Mouse (Mus musculus) liver, embryonic 14.5 days (tissue): Measurements from ENCODE around the gene Mtmr10. TPM values are rescaled to one million over a fixed set of nuclear protein-coding genes. Genes with fewer than 3 reads are reported as not detected.

ENCODE experiments used
- ATAC-seq: fragments of 200-750 bp; cut with Nextera tagmentation; 2 replicates; pipeline ENCODE4 v1.8.0; 2017; ENCODE audit warnings: moderate number of reproducible peaks, mild to moderate bottlenecking, moderate library complexity; ENCODE audit not compliant: insufficient read depth
- DNase-seq, 3 experiments: peaks; one replicate each; pipeline ENCODE4 v3.0.0-alpha.2; 2012 to 2013; ENCODE audit warnings: low read depth in 3 of 3, low spot score in 3 of 3
- H3K27ac ChIP-seq: fragments of 300-500 bp; sonication (generic); 2 replicates; pipeline ENCODE4 v1.5.1; 2014; ENCODE audit warnings: moderate library complexity, mild to moderate bottlenecking, control low read depth, inconsistent platforms
- H3K27me3 ChIP-seq: fragments of 300-500 bp; sonication (generic); 2 replicates; pipeline ENCODE4 v1.6.1; 2014; ENCODE audit warnings: mild to moderate bottlenecking, low read length, moderate library complexity; ENCODE audit not compliant: control insufficient read depth, insufficient read depth
- H3K36me3 ChIP-seq: fragments of 300-500 bp; sonication (generic); replicated peaks from 2 replicates; pipeline ENCODE4 v1.6.1; 2014; ENCODE audit warnings: low read depth; ENCODE audit not compliant: control insufficient read depth, insufficient read depth
- H3K4me1 ChIP-seq, 2 experiments: fragments of 200-500 bp in 1 of 2; fragments of 300-500 bp in 1 of 2; sonication (generic) in 1 of 2; replicated peaks; 2 replicates each; pipeline ENCODE4 v1.6.1; 2012 to 2014; ENCODE audit warnings: antibody characterized with exemption in 1 of 2, inconsistent platforms in 1 of 2, low read length in 1 of 2; ENCODE audit not compliant: control insufficient read depth in 2 of 2, insufficient read depth in 2 of 2
- H3K4me2 ChIP-seq: fragments of 300-500 bp; sonication (generic); 2 replicates; pipeline ENCODE4 v1.6.1; 2014; ENCODE audit warnings: low read depth, mild to moderate bottlenecking, control low read depth, moderate library complexity
- H3K4me3 ChIP-seq, 2 experiments: fragments of 200-500 bp in 1 of 2; fragments of 300-500 bp in 1 of 2; sonication (generic) in 1 of 2; 2 replicates each; pipeline ENCODE4 v1.5.1; 2012 to 2014; ENCODE audit warnings: low read depth in 2 of 2, low read length in 2 of 2, mild to moderate bottlenecking in 2 of 2, control low read depth in 1 of 2, inconsistent platforms in 1 of 2, moderate library complexity in 1 of 2; ENCODE audit not compliant: insufficient read depth in 1 of 2
- H3K9ac ChIP-seq: fragments of 300-500 bp; sonication (generic); replicated peaks from 2 replicates; pipeline ENCODE4 v1.6.1; 2014; ENCODE audit warnings: mild to moderate bottlenecking, control low read depth, moderate library complexity
- H3K9me3 ChIP-seq: fragments of 300-500 bp; sonication (generic); 2 replicates; pipeline ENCODE4 v1.6.1; 2016; ENCODE audit warnings: low read length, mixed read lengths; ENCODE audit not compliant: control insufficient read depth
- CTCF ChIP-seq: IDR thresholded peaks from 2 replicates; pipeline ENCODE4 v1.5.1; 2016; ENCODE audit warnings: antibody characterized with exemption, low read depth, control low read depth
- EP300 ChIP-seq: IDR thresholded peaks from 2 replicates; pipeline ENCODE4 v1.6.1; 2016; ENCODE audit warnings: antibody characterized with exemption, low read depth
- WGBS: fragments of 180-500 bp; shearing (Covaris S2); extraction: QIAGEN DNeasy Blood & Tissue Kit; methylation state at CpG from one replicate; pipeline ENCODE4 v1.1.7; 2014; ENCODE audit not compliant: insufficient replicate concordance; 5-methylcytosine and 5-hydroxymethylcytosine counted together
- polyA plus RNA-seq, 2 experiments: library from polyadenylated mRNA; depleted of rRNA in 1 of 2; stranded (reverse) in 1 of 2; unstranded in 1 of 2; fragments of >200 nt; fragmentation: Nextera tagmentation in 1 of 2; extraction: Ambion mirVana in 1 of 2; gene quantifications; 2 replicates each; pipeline versions ENCODE4 v1.2.1 to v1.2.3; 2012 to 2014

The Mtmr10 gene
- polyA plus RNA-seq, 2 experiments = 1.4 to 2.4 TPM

- no peak for ATAC-seq
- WGBS = 76% methylated on average over 1 of the region's 1 CpGs
- H3K4me3 ChIP-seq = no peak overlapping the region
- no peaks in the 10 kb centered on the region for H3K9me3 ChIP-seq
- H3K36me3 ChIP-seq = no peaks in the 10 kb centered on the region
- H3K27me3 ChIP-seq = no peaks in the 10 kb centered on the region
- no peak overlapping the region for H3K9ac ChIP-seq
- TF ChIP-seq EP300 = no peak
- TF ChIP-seq CTCF = no peak
- no peaks in the 10 kb centered on the region for H3K4me1 ChIP-seq
- H3K4me2 ChIP-seq = no peak overlapping the region
- no peak for DNase-seq
- H3K27ac ChIP-seq = no peak overlapping the region
Observed at GRCm38 (mm10) chr7:64332686-64333085, 45.2 kb downstream of the Mtmr10 start.

DNA sequence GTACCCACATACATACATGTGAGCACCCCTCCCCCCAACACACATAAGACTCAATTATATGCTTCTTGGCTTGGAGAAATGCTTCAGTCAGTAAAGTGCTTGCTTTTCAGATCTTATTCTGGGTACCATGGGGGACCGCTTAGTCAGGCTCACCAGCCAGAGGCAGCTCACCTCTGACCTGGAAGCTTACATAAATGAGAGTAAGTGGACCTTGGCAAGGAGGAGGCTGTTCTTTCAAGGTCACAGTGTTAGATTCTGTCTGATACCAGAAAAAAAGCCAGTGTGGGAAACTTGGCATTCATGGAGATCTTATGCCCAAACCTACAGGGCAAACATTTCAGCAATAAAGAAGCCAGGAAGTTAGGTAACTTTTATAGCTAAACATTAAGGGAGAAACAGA lies 60.4 kb downstream of the Mtmr10 start:
- no peak overlapping the region for H3K9ac ChIP-seq
- TF ChIP-seq CTCF (no peak), EP300 (no peak)
- H3K4me1 ChIP-seq = no peaks in the 10 kb centered on the region
- H3K4me2 ChIP-seq = no peak overlapping the region
- ATAC-seq = no peak
- H3K9me3 ChIP-seq = no peaks in the 10 kb centered on the region
- H3K36me3 ChIP-seq = no peaks in the 10 kb centered on the region; the same call in 1 of the 2 replicates
- H3K27me3 ChIP-seq = no peaks in the 10 kb centered on the region
- 76% methylated on average over 1 of the region's 1 CpGs for WGBS
- H3K27ac ChIP-seq = no peak overlapping the region
- no peak for DNase-seq
- H3K4me3 ChIP-seq = no peak overlapping the region

DNA sequence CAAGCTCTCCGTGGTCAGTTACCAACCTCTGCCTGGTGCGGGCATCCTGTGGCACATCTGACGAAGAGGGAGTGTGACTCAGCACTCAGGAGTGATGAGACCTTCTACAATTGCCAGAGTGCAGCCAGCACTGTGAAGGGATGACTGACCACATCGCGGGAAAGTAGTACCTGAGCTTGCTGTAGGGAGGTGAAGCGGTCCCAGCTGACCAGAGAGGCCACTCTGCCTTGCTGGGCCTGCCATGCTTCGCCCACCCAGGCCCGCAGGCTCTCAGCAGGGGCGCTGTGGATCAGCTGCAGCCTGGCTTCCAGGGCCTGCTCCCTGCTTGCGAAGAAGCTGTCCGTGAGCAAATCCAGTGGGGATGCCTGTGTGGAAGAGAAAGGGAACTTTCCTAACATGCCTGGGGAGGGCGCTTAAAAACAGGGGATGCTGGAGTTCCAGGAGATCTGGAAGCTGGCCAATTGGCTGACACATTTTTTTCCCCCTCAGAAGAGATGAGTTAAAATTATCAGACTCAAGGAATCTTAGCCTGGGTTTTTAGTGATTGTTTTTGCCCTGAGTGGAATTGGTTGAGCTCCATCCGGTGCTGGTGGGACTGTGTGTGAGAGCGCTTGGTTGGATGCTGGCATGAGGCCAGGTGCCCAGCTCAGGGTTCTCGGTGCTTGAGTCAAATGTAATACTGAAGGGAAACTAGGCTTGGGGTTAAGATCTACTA lies 61.9 kb downstream of the Mtmr10 start:
- Histone ChIP-seq H3K9ac (no peak overlapping the region), H3K4me3 (no peak overlapping the region), H3K4me1 (no peaks in the 10 kb centered on the region), H3K9me3 (no peaks in the 10 kb centered on the region), H3K27me3 (no peaks in the 10 kb centered on the region), H3K27ac (no peak overlapping the region), H3K36me3 (no peaks in the 10 kb centered on the region; the same call in 1 of the 2 replicates), H3K4me2 (no peak overlapping the region)
- 76% methylated on average over 15 of the region's 15 CpGs for WGBS
- ATAC-seq = no peak
- no peak for DNase-seq
- TF ChIP-seq CTCF (no peak), EP300 (no peak)

GRCm38 (mm10) chr7:64351087-64351486 lies 63.6 kb downstream of the Mtmr10 start:
- Histone ChIP-seq H3K27me3 (no peaks in the 10 kb centered on the region), H3K36me3 (no peaks in the 10 kb centered on the region; the same call in 1 of the 2 replicates), H3K4me1 (no peaks in the 10 kb centered on the region), H3K4me2 (no peak overlapping the region), H3K9ac (no peak overlapping the region), H3K4me3 (no peak overlapping the region), H3K27ac (no peak overlapping the region), H3K9me3 (no peaks in the 10 kb centered on the region)
- 51% methylated on average over 4 of the region's 4 CpGs for WGBS
- no peak for TF ChIP-seq CTCF
- no peak for TF ChIP-seq EP300
- ATAC-seq = no peak
- no peak for DNase-seq

GRCm38 (mm10) chr7:64354206-64354605 lies 66.8 kb downstream of the Mtmr10 start:
- no peak overlapping the region for H3K9ac ChIP-seq
- 68% methylated on average over 14 of the region's 14 CpGs for WGBS
- no peaks in the 10 kb centered on the region for H3K27me3 ChIP-seq
- TF ChIP-seq EP300 (no peak), CTCF (no peak)
- ATAC-seq (no peak), DNase-seq (no peak)
- H3K27ac ChIP-seq = no peak overlapping the region
- H3K36me3 ChIP-seq = no peaks in the 10 kb centered on the region
- H3K4me2 ChIP-seq = no peak overlapping the region
- H3K9me3 ChIP-seq = no peaks in the 10 kb centered on the region
- no peak overlapping the region for H3K4me3 ChIP-seq
- H3K4me1 ChIP-seq = no peaks in the 10 kb centered on the region
